Mouse (Mus musculus) embryonic facial prominence, embryonic 11.5 days (tissue): ENCODE results near the gene 3110082I17Rik. TPM values are rescaled to one million over a fixed set of nuclear protein-coding genes. Genes with fewer than 3 reads are reported as not detected.

ENCODE experiments used
- ATAC-seq: fragments of 200-750 bp; cut with Nextera tagmentation; replicated peaks from 2 replicates; pipeline ENCODE4 v1.8.0; 2017; ENCODE audit warnings: low read depth; ENCODE audit not compliant: insufficient number of reproducible peaks, low FRiP score, low TSS enrichment
- DNase-seq: peaks from one replicate; pipeline ENCODE4 v3.0.0-alpha.2; 2015; ENCODE audit warnings: low spot score
- H3K27ac ChIP-seq: fragments of 300-500 bp; sonication (generic); replicated peaks from 2 replicates; pipeline ENCODE4 v1.5.1; 2014; ENCODE audit warnings: mild to moderate bottlenecking, low read depth, low read length, control low read depth
- H3K27me3 ChIP-seq: fragments of 300-500 bp; sonication (generic); 2 replicates; pipeline ENCODE4 v1.6.1; 2014; ENCODE audit warnings: mild to moderate bottlenecking, low read length, moderate library complexity, mixed read lengths; ENCODE audit not compliant: control insufficient read depth, insufficient read depth
- H3K36me3 ChIP-seq: fragments of 300-500 bp; sonication (generic); replicated peaks from 2 replicates; pipeline ENCODE4 v1.6.1; 2014; ENCODE audit warnings: low read depth, mild to moderate bottlenecking, low read length, moderate library complexity, mixed read lengths; ENCODE audit not compliant: control insufficient read depth, insufficient read depth
- H3K4me1 ChIP-seq: fragments of 300-500 bp; sonication (generic); 2 replicates; pipeline ENCODE4 v1.6.1; 2014; ENCODE audit warnings: low read length, mixed read lengths; ENCODE audit not compliant: control insufficient read depth, insufficient read depth
- H3K4me2 ChIP-seq: fragments of 300-500 bp; sonication (generic); 2 replicates; pipeline ENCODE4 v1.6.1; 2014; ENCODE audit warnings: low read depth, mild to moderate bottlenecking, control low read depth, low read length, moderate library complexity
- H3K4me3 ChIP-seq: fragments of 300-500 bp; sonication (generic); 2 replicates; pipeline ENCODE4 v1.5.1; 2014; ENCODE audit warnings: low read depth, low read length, control low read depth
- H3K9ac ChIP-seq: fragments of 300-500 bp; sonication (generic); replicated peaks from 2 replicates; pipeline ENCODE4 v1.6.1; 2014; ENCODE audit warnings: mild to moderate bottlenecking, control low read depth, low read length
- H3K9me3 ChIP-seq: fragments of 300-500 bp; sonication (generic); replicated peaks from 2 replicates; pipeline ENCODE4 v1.6.1; 2016; ENCODE audit warnings: mild to moderate bottlenecking, low read length, inconsistent platforms, mixed read lengths; ENCODE audit not compliant: control insufficient read depth
- WGBS: fragments of 180-500 bp; shearing (Covaris S2); extraction: QIAGEN DNeasy Blood & Tissue Kit; methylation state at CpG from one replicate; pipeline ENCODE4 v1.1.7; 2014; 5-methylcytosine and 5-hydroxymethylcytosine counted together
- polyA plus RNA-seq: library from polyadenylated mRNA; unstranded; fragments of >200 nt; fragmentation: Nextera tagmentation; extraction: Ambion mirVana; gene quantifications from 2 replicates; pipeline ENCODE4 v1.2.1, GENCODE M21; 2014

Gene 3110082I17Rik
- polyA plus RNA-seq, 1 experiment from 2014 or later: 27.1 TPM

DNA sequence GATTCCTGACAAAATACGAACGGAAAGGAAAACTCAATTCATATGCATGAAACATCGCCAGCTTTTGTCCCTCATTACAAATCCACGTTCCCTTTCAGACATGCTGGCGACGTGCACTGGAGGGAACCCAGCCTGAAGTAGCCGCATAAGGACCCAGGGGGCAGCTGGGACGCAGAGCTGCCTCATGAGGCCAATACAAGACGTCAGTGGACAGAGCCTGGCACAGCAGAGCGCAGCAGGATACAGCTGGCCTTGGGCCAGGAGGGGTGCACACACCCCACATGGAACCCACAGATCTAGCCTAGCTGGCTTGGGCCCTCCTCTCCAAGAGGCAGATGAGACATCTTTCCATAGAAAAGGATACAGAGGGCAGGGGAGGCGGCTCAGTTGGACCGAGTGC lies 21.9 kb downstream of the 3110082I17Rik start:
- H3K27ac ChIP-seq: no peak overlapping the region
- ATAC-seq: no peak

GRCm38 (mm10) chr5:139437769-139438168 lies 22.6 kb downstream of the 3110082I17Rik start:
- ATAC-seq: no peak
- H3K27me3 ChIP-seq: no peaks in the 10 kb centered on the region
- DNase-seq: no peak
- WGBS: 95% methylated on average over 4 of the region's 4 CpGs
- H3K9me3 ChIP-seq: no peaks in the 10 kb centered on the region
- H3K9ac ChIP-seq: no peak overlapping the region
- no peak overlapping the region for H3K4me2 ChIP-seq
- H3K4me3 ChIP-seq: no peak overlapping the region
- H3K36me3 ChIP-seq: no peaks in the 10 kb centered on the region
- no peaks in the 10 kb centered on the region for H3K4me1 ChIP-seq
- no peak overlapping the region for H3K27ac ChIP-seq

More for the DNA sequence above, 21.9 kb downstream of the 3110082I17Rik start:
- Histone ChIP-seq H3K4me1 (no peaks in the 10 kb centered on the region), H3K27me3 (no peaks in the 10 kb centered on the region), H3K9ac (no peak overlapping the region), H3K9me3 (no peaks in the 10 kb centered on the region), H3K4me3 (no peak overlapping the region), H3K4me2 (no peak overlapping the region), H3K36me3 (no peaks in the 10 kb centered on the region)
- DNase-seq: no peak
- WGBS: 86% methylated on average over 12 of the region's 12 CpGs

GRCm38 (mm10) chr5:139434940-139435339 lies 25.4 kb downstream of the 3110082I17Rik start:
- H3K27ac ChIP-seq: no peak overlapping the region
- no peaks in the 10 kb centered on the region for H3K4me1 ChIP-seq
- DNase-seq (peak; percentile 20), ATAC-seq (no peak)
- H3K4me3 ChIP-seq: no peak overlapping the region
- H3K27me3 ChIP-seq: no peaks in the 10 kb centered on the region
- no peak overlapping the region for H3K4me2 ChIP-seq
- H3K9ac ChIP-seq: no peak overlapping the region
- 61% methylated on average over 8 of the region's 8 CpGs for WGBS
- no peaks in the 10 kb centered on the region for H3K36me3 ChIP-seq
- H3K9me3 ChIP-seq: no peaks in the 10 kb centered on the region

DNA sequence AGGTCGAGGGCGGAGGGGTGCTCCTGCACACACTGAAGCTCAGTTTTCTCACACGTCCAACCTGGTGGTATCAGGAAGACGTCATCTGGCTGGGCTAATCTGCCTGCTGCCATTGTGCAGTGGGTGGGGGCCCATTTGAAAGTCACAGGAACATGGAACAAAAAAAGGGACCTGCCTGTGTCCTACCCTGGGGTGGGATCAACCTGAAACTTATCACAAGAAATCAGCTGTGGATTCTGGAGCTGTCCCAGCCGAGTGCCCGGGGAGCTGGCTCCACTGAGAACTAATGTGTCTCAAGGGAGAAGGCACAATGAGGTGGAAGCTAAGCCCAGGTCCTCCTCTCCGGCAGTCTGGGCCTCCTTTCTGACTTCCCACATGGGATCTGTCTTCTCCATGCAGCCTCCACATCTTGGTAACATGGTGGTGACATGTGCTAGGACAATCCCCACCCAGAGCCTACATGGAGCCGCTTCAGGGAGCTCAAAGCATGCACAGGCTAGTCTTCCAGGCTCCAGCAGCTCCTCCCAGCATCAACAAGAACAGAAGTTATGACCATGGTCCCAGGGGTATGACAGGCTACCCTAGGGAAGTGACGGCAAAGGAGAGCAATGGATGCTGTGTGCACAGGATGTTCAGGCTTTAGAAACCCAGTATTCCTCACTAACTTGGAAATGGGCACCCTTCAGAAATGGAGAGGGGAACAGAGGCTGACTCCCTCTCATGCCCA lies 26.3 kb downstream of the 3110082I17Rik start:
- WGBS: 83% methylated on average over 9 of the region's 9 CpGs
- no peak overlapping the region for H3K4me2 ChIP-seq
- no peak overlapping the region for H3K9ac ChIP-seq
- H3K36me3 ChIP-seq: no peaks in the 10 kb centered on the region
- no peaks in the 10 kb centered on the region for H3K9me3 ChIP-seq
- DNase-seq (no peak), ATAC-seq (no peak)
- H3K27me3 ChIP-seq: no peaks in the 10 kb centered on the region
- H3K4me1 ChIP-seq: no peaks in the 10 kb centered on the region
- no peak overlapping the region for H3K27ac ChIP-seq
- no peak overlapping the region for H3K4me3 ChIP-seq

- ATAC-seq (no peak), DNase-seq (no peak)
- Histone ChIP-seq H3K4me3 (no peak overlapping the region), H3K9me3 (no peaks in the 10 kb centered on the region), H3K4me1 (no peaks in the 10 kb centered on the region), H3K36me3 (no peaks in the 10 kb centered on the region), H3K27me3 (no peaks in the 10 kb centered on the region), H3K4me2 (no peak overlapping the region), H3K9ac (no peak overlapping the region), H3K27ac (no peak overlapping the region)
- WGBS: 56% methylated on average over 7 of the region's 7 CpGs
Measured at GRCm38 (mm10) chr5:139432747-139433508, 27.4 kb downstream of the 3110082I17Rik start.

DNA sequence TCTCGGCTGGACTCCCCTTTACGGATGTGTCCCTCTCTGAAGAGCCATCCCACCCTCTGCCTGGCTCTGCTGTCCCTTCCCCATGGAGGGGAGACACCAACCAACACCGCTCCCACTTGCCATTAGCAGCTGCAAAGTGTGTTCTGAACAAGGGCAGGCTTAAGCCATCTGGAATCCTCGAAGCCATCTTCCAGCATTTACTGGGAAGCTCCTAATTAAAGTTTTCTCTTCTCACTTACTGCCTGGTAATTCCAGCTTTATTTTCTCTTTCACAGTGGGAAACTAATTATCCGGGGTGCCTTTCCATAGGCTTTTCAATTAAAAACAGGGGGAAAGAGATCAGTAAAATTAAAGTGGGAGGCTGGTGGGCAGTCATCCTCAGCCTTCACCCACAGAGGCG lies 28.0 kb downstream of the 3110082I17Rik start:
- no peak overlapping the region for H3K4me2 ChIP-seq
- no peaks in the 10 kb centered on the region for H3K36me3 ChIP-seq
- H3K9me3 ChIP-seq: no peaks in the 10 kb centered on the region
- no peak overlapping the region for H3K9ac ChIP-seq
- H3K27me3 ChIP-seq: no peaks in the 10 kb centered on the region
- 55% methylated on average over 6 of the region's 6 CpGs for WGBS
- no peaks in the 10 kb centered on the region for H3K4me1 ChIP-seq
- no peak overlapping the region for H3K4me3 ChIP-seq
- ATAC-seq (no peak), DNase-seq (no peak)
- no peak overlapping the region for H3K27ac ChIP-seq

DNA sequence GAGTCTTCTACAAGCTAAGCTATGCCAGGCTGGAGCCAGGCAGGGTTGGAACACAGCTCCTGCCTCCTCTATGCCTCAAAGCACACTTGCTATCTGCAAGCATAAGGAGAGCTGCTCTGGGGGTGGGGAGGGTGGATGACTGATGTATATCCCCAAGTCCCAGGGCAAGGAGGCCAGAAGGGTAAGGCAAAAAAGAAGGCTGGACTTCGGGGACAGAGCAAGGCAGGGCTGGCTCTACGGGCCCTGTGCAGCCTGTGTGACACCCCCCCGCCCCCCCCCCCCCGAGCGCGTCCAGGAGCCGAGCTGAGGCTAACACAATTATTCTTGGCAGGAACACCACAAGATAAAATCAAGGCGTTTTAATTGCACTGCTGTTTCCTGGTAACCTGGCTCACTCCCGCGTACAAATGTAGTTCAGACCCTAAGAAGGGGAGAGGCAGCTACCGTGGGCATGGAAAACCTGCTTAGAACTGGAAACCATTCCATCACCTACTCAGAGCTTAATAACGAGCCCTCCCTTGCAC lies 30.4 kb downstream of the 3110082I17Rik start:
- no peaks in the 10 kb centered on the region for H3K9me3 ChIP-seq
- H3K4me3 ChIP-seq: no peak overlapping the region
- ATAC-seq (no peak), DNase-seq (peak; percentile 14)
- H3K4me1 ChIP-seq: no peaks in the 10 kb centered on the region
- whole genome bisulfite sequencing: 57% methylated on average over 12 of the region's 12 CpGs
- H3K36me3 ChIP-seq: no peaks in the 10 kb centered on the region
- H3K27ac ChIP-seq: no peak overlapping the region
- H3K27me3 ChIP-seq: no peaks in the 10 kb centered on the region
- H3K4me2 ChIP-seq: no peak overlapping the region
- H3K9ac ChIP-seq: no peak overlapping the region

- Histone ChIP-seq H3K4me3 (no peak overlapping the region), H3K36me3 (no peaks in the 10 kb centered on the region), H3K4me1 (no peaks in the 10 kb centered on the region; the same call in 1 of the 2 replicates), H3K27ac (no peak overlapping the region), H3K9me3 (no peaks in the 10 kb centered on the region), H3K9ac (no peak overlapping the region), H3K27me3 (no peaks in the 10 kb centered on the region), H3K4me2 (no peak overlapping the region)
- 84% methylated on average over 9 of the region's 9 CpGs for WGBS
- ATAC-seq (no peak), DNase-seq (no peak)
Measured at GRCm38 (mm10) chr5:139427989-139428388, 32.3 kb downstream of the 3110082I17Rik start.
